Mouse (Mus musculus) embryonic facial prominence, embryonic 10.5 days (tissue): ENCODE results near the gene Zdhhc14. TPM values are rescaled to one million over a fixed set of nuclear protein-coding genes. Genes with fewer than 3 reads are reported as not detected.

Source experiments
- DNase-seq: peaks from one replicate; pipeline ENCODE4 v3.0.0-alpha.2; 2017; ENCODE audit warnings: low spot score
- H3K27ac ChIP-seq: fragments of 300-500 bp; sonication (generic); replicated peaks from 2 replicates; pipeline ENCODE4 v1.5.1; 2016; ENCODE audit warnings: mild to moderate bottlenecking
- H3K27me3 ChIP-seq: fragments of 300-500 bp; sonication (generic); replicated peaks from 2 replicates; pipeline ENCODE4 v1.6.1; 2016; ENCODE audit warnings: low read depth, mild to moderate bottlenecking; ENCODE audit not compliant: poor library complexity, severe bottlenecking
- H3K36me3 ChIP-seq: fragments of 300-500 bp; sonication (generic); replicated peaks from 2 replicates; pipeline ENCODE4 v1.6.1; 2016; ENCODE audit warnings: mild to moderate bottlenecking, moderate library complexity
- H3K4me1 ChIP-seq: fragments of 300-500 bp; sonication (generic); 2 replicates; pipeline ENCODE4 v1.6.1; 2016
- H3K4me3 ChIP-seq: fragments of 300-500 bp; sonication (generic); 2 replicates; pipeline ENCODE4 v1.5.1; 2016; ENCODE audit warnings: mild to moderate bottlenecking, moderate library complexity
- H3K9me3 ChIP-seq: fragments of 300-500 bp; sonication (generic); 2 replicates; pipeline ENCODE4 v1.6.1; 2016; ENCODE audit warnings: mild to moderate bottlenecking
- WGBS: fragments of 180-500 bp; shearing (Covaris S2); methylation state at CpG from one replicate; pipeline ENCODE4 v1.1.7; 2016; 5-methylcytosine and 5-hydroxymethylcytosine counted together
- polyA plus RNA-seq: library from polyadenylated mRNA; unstranded; fragments of >200 nt; fragmentation: Nextera tagmentation; extraction: Ambion mirVana; gene quantifications from 2 replicates; pipeline ENCODE4 v1.2.1, GENCODE M21; 2016

Zdhhc14 gene
- polyA plus RNA-seq, 1 experiment from 2014 or later = 1.2 TPM

- no peak for DNase-seq
- H3K36me3 ChIP-seq = no peaks in the 10 kb centered on the region
- 81% methylated on average over 4 of the region's 4 CpGs for whole genome bisulfite sequencing
- no peaks in the 10 kb centered on the region for H3K9me3 ChIP-seq
- H3K27me3 ChIP-seq = peaks cover 14% of the 10 kb centered on the region; the same call in 1 of the 2 replicates
- no peak overlapping the region for H3K4me3 ChIP-seq
- H3K27ac ChIP-seq = no peak overlapping the region
- H3K4me1 ChIP-seq = peaks cover 31% of the 10 kb centered on the region
Measured at GRCm38 (mm10) chr17:5765746-5766145, 273.4 kb downstream of the Zdhhc14 start.

DNA sequence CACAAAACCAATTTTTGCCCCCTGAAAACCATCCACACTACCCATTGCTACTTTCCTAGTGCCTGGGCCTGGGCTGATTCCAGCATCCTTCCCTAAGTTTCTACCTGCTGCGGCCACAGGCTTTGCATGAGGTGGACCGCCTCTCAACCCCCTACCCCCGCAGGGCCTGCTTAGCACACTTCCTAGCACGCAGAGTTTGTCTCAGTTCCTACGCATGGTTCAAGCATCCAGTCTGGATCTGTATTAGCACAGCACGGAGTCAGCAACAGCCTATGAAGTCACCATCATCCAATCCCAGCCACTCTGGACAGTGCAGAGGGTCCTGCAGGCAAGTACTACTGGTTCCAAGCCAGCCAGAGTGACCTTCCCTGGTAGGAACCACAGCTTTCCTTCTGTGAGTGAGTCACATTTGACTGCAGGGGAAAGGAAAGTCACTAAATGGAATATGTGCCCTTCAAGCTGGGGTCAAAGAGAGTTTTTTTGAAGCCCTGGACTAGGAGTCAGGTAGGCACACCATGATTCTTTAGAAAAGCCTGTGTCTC lies 275.9 kb downstream of the Zdhhc14 start:
- peaks cover 14% of the 10 kb centered on the region; the same call in 1 of the 2 replicates for H3K27me3 ChIP-seq
- no peak for DNase-seq
- H3K36me3 ChIP-seq = no peaks in the 10 kb centered on the region
- WGBS = 55% methylated on average over 6 of the region's 6 CpGs
- H3K9me3 ChIP-seq = no peaks in the 10 kb centered on the region
- no peak overlapping the region for H3K4me3 ChIP-seq
- H3K27ac ChIP-seq = 0 out of 2 replicates have a peak overlapping the region, but pooled peaks have one; percentile 27
- H3K4me1 ChIP-seq = peaks cover 37% of the 10 kb centered on the region

GRCm38 (mm10) chr17:5768810-5769520 lies 276.6 kb downstream of the Zdhhc14 start:
- no peak for DNase-seq
- WGBS = 82% methylated on average over 9 of the region's 9 CpGs
- Histone ChIP-seq H3K27ac (peak overlapping the region; percentile 84; the same call in 1 of the 2 replicates), H3K36me3 (no peaks in the 10 kb centered on the region), H3K9me3 (no peaks in the 10 kb centered on the region), H3K27me3 (peaks cover 14% of the 10 kb centered on the region; the same call in 1 of the 2 replicates), H3K4me1 (peaks cover 37% of the 10 kb centered on the region), H3K4me3 (no peak overlapping the region)

DNA sequence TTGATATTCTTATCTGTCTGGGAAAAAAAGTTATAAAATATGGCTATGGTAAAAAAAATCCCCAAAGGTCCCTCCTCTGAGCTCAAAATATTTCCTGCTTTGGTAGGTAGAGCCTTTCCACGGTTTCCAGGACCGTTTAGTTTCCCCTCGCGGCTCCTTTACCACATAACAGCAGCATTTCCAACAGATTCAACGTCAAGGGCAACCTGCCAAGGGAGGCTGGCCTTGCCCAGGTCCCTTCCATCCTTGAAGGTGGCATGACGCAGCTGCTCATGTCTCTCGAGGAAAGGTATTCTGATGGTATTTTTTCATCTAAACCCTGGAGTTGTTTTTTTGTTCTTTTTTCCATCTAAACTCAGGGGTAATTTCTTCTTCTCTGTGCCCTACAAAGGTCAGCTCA lies 277.4 kb downstream of the Zdhhc14 start:
- Histone ChIP-seq H3K27ac (peak overlapping the region; percentile 84), H3K27me3 (peaks cover 14% of the 10 kb centered on the region; the same call in 1 of the 2 replicates), H3K4me1 (peaks cover 37% of the 10 kb centered on the region), H3K4me3 (peak overlapping the region; percentile 47), H3K36me3 (no peaks in the 10 kb centered on the region), H3K9me3 (peaks cover 6% of the 10 kb centered on the region; the same call in 1 of the 2 replicates)
- WGBS = 56% methylated on average over 7 of the region's 7 CpGs
- DNase-seq = no peak

- DNase-seq = peak; percentile 83
- Histone ChIP-seq H3K27ac (peak overlapping the region; percentile 84), H3K4me3 (peak overlapping the region; percentile 47), H3K9me3 (peaks cover 13% of the 10 kb centered on the region; the same call in 1 of the 2 replicates), H3K27me3 (peaks cover 14% of the 10 kb centered on the region; the same call in 1 of the 2 replicates), H3K4me1 (peaks cover 37% of the 10 kb centered on the region), H3K36me3 (no peaks in the 10 kb centered on the region)
- 10% methylated on average over 22 of the region's 22 CpGs for WGBS
Measured at GRCm38 (mm10) chr17:5770265-5771249, 278.2 kb downstream of the Zdhhc14 start.

DNA sequence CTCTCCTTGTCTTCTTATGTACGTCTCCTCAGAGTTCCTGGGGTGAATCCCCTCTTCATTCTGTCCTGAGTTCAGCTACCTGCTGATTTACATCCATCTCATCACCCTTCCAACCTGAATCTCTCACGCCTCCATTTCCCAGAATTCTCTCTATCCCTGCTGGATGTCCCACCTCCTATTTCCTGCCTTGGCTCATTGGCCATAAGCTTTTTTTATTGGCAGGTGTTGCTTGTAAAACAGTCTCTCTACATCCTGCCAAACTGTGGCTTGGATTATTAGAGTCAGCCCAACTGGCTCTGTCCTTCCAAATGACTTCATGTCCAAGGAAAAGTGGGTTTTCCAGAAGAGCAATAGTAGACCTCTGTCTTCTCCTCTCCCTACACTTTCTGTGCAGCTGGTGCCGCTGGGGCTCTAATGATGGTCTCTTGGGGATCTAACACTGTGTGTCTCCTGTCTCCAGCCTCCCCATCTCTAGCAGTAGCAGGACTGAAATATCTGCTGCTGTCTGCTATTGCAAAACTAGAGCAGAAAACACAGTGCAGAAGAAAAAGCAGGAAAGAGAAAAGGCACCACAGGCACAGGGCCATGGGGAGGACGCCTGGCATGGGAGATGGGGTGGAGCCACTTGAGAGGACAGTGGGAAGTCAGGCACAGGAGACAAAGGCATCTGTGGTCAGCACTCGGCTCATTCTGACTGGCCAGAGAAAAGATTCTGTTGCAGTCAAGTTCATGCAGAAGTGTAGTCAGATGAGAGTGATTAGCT lies 288.0 kb downstream of the Zdhhc14 start:
- Histone ChIP-seq H3K9me3 (peaks cover 2% of the 10 kb centered on the region; the same call in 1 of the 2 replicates), H3K4me3 (no peak overlapping the region), H3K27me3 (no peaks in the 10 kb centered on the region), H3K36me3 (no peaks in the 10 kb centered on the region), H3K27ac (no peak overlapping the region), H3K4me1 (peaks cover 13% of the 10 kb centered on the region)
- no peak for DNase-seq
- WGBS = 81% methylated on average over 5 of the region's 5 CpGs

DNA sequence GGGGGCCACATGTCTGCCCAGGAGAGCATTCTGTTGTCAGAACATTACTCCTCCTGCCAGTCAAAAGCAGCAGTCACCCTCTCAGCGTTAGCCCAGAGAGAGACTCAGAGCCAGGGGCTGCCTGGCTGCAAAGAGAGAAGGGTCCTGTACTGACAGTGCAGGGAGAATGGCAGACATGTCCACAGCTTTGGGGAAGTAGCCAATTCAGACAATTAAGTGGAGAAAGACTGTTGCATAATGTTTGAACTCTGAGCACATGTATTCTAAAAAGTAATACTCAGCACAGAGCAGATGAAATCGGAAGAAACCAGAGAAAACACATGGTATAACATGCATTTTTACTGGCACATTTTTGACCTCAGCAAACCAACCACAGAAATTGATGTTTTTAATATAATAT lies 292.9 kb downstream of the Zdhhc14 start:
- no peak overlapping the region for H3K27ac ChIP-seq
- no peak for DNase-seq
- peaks cover 13% of the 10 kb centered on the region for H3K4me1 ChIP-seq
- 57% methylated on average over 2 of the region's 2 CpGs for WGBS
- no peaks in the 10 kb centered on the region for H3K27me3 ChIP-seq
- no peaks in the 10 kb centered on the region for H3K9me3 ChIP-seq
- H3K4me3 ChIP-seq = no peak overlapping the region
- no peaks in the 10 kb centered on the region for H3K36me3 ChIP-seq

GRCm38 (mm10) chr17:5792164-5792791 lies 299.9 kb downstream of the Zdhhc14 start:
- no peak overlapping the region for H3K4me3 ChIP-seq
- H3K27me3 ChIP-seq = no peaks in the 10 kb centered on the region
- H3K36me3 ChIP-seq = no peaks in the 10 kb centered on the region
- DNase-seq = no peak
- H3K9me3 ChIP-seq = no peaks in the 10 kb centered on the region
- peaks cover 12% of the 10 kb centered on the region for H3K4me1 ChIP-seq
- H3K27ac ChIP-seq = no peak overlapping the region
- 85% methylated on average over 12 of the region's 12 CpGs for WGBS

DNA sequence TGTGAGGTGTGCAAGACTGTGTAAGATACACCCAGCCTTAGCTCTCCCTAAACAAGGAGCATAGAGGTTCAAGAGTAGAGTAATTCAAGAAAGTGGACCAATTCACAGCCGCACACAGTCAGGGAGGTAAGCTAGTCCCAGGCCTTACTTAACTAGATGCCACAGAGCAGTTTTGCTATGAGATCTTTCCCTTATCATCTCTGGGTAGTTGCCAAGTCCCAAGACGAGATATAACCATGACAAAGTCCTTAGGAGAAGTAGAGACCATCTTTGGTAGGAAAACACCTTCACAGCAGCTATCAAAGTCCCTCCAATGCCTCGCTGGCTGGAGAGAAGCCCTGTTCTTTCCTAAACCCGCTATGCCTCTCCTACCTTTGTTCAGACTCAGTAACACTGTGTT lies 301.2 kb downstream of the Zdhhc14 start:
- H3K4me1 ChIP-seq = peaks cover 15% of the 10 kb centered on the region
- 0 out of 2 replicates have a peak overlapping the region, but pooled peaks have one; percentile 7 for H3K27ac ChIP-seq
- no peak for DNase-seq
- 82% methylated on average over 4 of the region's 4 CpGs for WGBS
- H3K27me3 ChIP-seq = no peaks in the 10 kb centered on the region
- no peaks in the 10 kb centered on the region for H3K36me3 ChIP-seq
- H3K4me3 ChIP-seq = no peak overlapping the region
- H3K9me3 ChIP-seq = no peaks in the 10 kb centered on the region

DNA sequence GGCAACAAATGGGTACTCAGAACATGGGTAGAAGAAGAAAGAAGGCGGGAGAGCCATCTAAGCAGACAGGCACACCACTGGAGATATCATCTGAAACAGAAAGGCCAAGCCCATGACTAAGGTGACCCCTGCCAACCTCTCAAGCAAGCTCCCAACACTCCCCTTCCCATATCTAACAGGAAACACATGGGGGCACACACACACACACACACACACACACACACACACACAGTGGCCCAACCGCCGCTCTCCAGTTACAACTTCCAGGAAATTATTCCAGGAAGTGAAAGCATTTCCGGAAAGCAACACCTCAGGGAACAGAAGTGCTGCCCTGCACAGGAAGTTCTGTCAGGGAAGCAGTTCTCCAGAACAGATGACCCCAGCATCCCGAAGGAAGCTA lies 301.9 kb downstream of the Zdhhc14 start:
- no peaks in the 10 kb centered on the region for H3K9me3 ChIP-seq
- peaks cover 15% of the 10 kb centered on the region for H3K4me1 ChIP-seq
- no peak for DNase-seq
- H3K27ac ChIP-seq = 0 out of 2 replicates have a peak overlapping the region, but pooled peaks have one; percentile 7
- H3K27me3 ChIP-seq = no peaks in the 10 kb centered on the region
- H3K4me3 ChIP-seq = no peak overlapping the region
- WGBS = 63% methylated on average over 5 of the region's 5 CpGs
- no peaks in the 10 kb centered on the region for H3K36me3 ChIP-seq

- WGBS = 76% methylated on average over 5 of the region's 5 CpGs
- H3K27ac ChIP-seq = no peak overlapping the region
Measured at GRCm38 (mm10) chr17:5795369-5795768, 303.0 kb downstream of the Zdhhc14 start.

More at GRCm38 (mm10) chr17:5795369-5795768, 303.0 kb downstream of the Zdhhc14 start:
- Histone ChIP-seq H3K36me3 (no peaks in the 10 kb centered on the region), H3K9me3 (no peaks in the 10 kb centered on the region), H3K4me3 (no peak overlapping the region), H3K4me1 (peaks cover 19% of the 10 kb centered on the region), H3K27me3 (0 out of 2 replicates have a peak, but pooled peaks cover 6% of the 10 kb centered on the region)
- DNase-seq = no peak
